Mouse (Mus musculus) liver, adult 2 months (tissue): Measurements from ENCODE around the gene Casp8. TPM values are rescaled to one million over a fixed set of nuclear protein-coding genes. Genes with fewer than 3 reads are reported as not detected.
"Not testable (repeated sequence)": the region's sequence is repeated elsewhere in the genome, so short reads cannot be mapped to it uniquely, and the experiment has no call there.

Experiments
- DNase-seq: peaks from one replicate; pipeline ENCODE4 v3.0.0-alpha.2; 2011; ENCODE audit warnings: low read depth, low spot score; ENCODE audit errors: extremely low read depth
- H3K27ac ChIP-seq: fragments of 200-500 bp; replicated peaks from 2 replicates; pipeline ENCODE4 v1.5.1; 2012; ENCODE audit warnings: low read depth, mild to moderate bottlenecking, control low read depth, inconsistent platforms, low read length; ENCODE audit not compliant: insufficient read depth
- H3K27me3 ChIP-seq: fragments of 200-500 bp; 2 replicates; pipeline ENCODE4 v1.6.1; 2012; ENCODE audit warnings: mild to moderate bottlenecking, moderate library complexity, low read length, inconsistent platforms; ENCODE audit not compliant: control insufficient read depth, insufficient read depth
- H3K36me3 ChIP-seq: fragments of 200-500 bp; 2 replicates; pipeline ENCODE4 v1.6.1; 2012; ENCODE audit warnings: low read length, inconsistent platforms; ENCODE audit not compliant: control insufficient read depth, insufficient read depth
- H3K4me1 ChIP-seq: fragments of 200-500 bp; 2 replicates; pipeline ENCODE4 v1.6.1; 2011; ENCODE audit warnings: low read length; ENCODE audit not compliant: control insufficient read depth, insufficient read depth
- H3K4me3 ChIP-seq: fragments of 200-500 bp; 2 replicates; pipeline ENCODE4 v1.5.1; 2011; ENCODE audit warnings: low read depth, mild to moderate bottlenecking, control low read depth, low read length, moderate library complexity; ENCODE audit not compliant: insufficient read depth
- H3K79me2 ChIP-seq: fragments of 200-500 bp; 2 replicates; pipeline ENCODE4 v1.6.1; 2012; ENCODE audit warnings: inconsistent platforms, mild to moderate bottlenecking, low read length, moderate library complexity; ENCODE audit not compliant: control insufficient read depth, insufficient read depth
- H3K9ac ChIP-seq: fragments of 200-500 bp; 2 replicates; pipeline ENCODE4 v1.6.1; 2012; ENCODE audit warnings: low read depth, mild to moderate bottlenecking, control low read depth, inconsistent platforms, low read length
- CTCF ChIP-seq: fragments of 200-500 bp; IDR thresholded peaks from 2 replicates; pipeline ENCODE4 v1.5.1; 2011; ENCODE audit warnings: low read depth, low read length, control low read depth
- POLR2A ChIP-seq: fragments of 200-500 bp; IDR thresholded peaks from 2 replicates; pipeline ENCODE4 v1.6.1; 2011; ENCODE audit warnings: low read length, control low read depth; ENCODE audit not compliant: insufficient read depth; ENCODE audit errors: extremely low read depth
- WGBS: fragments of 180-500 bp; shearing (Covaris S2); methylation state at CpG from one replicate; pipeline ENCODE4 v1.1.7; 2018; 5-methylcytosine and 5-hydroxymethylcytosine counted together
- polyA plus RNA-seq: library from polyadenylated mRNA; depleted of rRNA; stranded (reverse); fragments of >200 nt; gene quantifications from 2 replicates; pipeline ENCODE4 v1.2.3, GENCODE M21; 2012
- total RNA-seq: library from RNA; depleted of rRNA; stranded (reverse); fragments of >200 nt; gene quantifications from 2 replicates; pipeline ENCODE4 v1.2.3, GENCODE M21; 2014

The Casp8 gene
- total and polyA plus RNA-seq, 2 experiments: 3.9 to 20.1 TPM

DNA sequence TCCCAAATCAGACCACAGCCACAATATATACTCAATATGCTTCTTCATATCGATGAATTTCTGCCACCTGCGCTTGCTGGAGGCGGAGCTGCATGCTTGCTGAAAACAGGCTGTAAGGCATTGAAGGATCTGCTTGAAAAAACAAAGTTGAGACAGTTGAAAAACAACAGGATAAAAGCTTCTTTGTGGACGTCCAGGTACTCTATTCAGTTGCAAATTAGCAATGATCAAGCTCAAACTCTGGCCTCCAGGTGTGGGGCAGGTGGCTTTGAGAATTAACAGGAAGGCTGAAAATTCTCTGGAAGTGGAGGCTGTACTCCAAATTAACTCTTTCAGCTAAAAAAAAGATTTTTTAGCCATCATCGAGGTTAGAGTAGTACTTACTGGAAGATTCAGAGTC, 32.6 kb upstream of the Casp8 start:
- Histone ChIP-seq H3K79me2 (no peaks in the 10 kb centered on the region), H3K4me3 (no peak overlapping the region), H3K4me1 (no peaks in the 10 kb centered on the region), H3K27me3 (no peaks in the 10 kb centered on the region), H3K27ac (no peak overlapping the region), H3K9ac (no peak overlapping the region), H3K36me3 (peaks cover 27% of the 10 kb centered on the region)
- TF ChIP-seq CTCF (no peak), POLR2A (no peak)
- 91% methylated on average over 5 of the region's 5 CpGs for WGBS
- no peak for DNase-seq

DNA sequence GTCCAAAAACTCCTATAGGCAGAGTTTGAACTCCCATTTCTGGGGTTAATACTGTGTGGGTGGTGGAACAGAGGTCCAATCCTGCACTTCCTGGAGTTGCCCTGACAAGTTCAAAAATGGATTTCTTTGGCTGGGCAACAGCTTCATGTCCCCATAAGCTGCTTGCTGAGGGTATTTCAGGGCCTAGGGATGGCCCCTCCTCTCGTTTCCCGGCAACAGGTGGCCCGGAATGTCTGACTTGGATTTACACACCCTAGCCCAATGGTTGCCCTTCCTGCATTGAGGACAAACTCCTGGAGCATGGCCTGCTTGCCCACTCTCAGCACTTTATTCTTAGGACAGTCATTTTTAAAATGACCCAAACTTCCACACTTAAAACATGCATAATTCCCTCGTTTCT, 28.7 kb upstream of the Casp8 start:
- H3K9ac ChIP-seq, H3K79me2 ChIP-seq, H3K27ac ChIP-seq, DNase-seq, H3K27me3 ChIP-seq, H3K4me1 ChIP-seq, H3K36me3 ChIP-seq, H3K4me3 ChIP-seq: not testable (repeated sequence)
- 92% methylated on average over 4 of the region's 4 CpGs for WGBS

DNA sequence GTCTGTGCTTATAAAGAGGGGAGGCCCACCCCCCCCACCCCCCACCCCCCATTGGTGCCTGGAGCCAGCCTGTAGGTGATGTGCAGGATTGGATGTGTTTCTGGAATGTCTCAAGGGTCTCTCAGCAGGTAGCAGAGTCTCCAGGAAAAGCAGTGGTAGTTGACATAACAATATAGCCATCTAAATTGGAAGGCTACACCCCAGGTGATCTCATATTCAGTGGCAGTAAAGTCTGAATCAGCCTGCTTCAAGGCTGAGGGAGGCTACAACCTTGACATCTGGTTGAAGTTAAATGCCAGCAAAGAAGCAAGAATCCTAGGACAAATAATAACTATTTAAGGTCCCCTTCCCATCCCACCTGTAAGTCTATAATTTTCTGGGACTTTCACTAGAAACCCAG, 26.0 kb upstream of the Casp8 start:
- Histone ChIP-seq H3K79me2 (no peaks in the 10 kb centered on the region), H3K36me3 (no peaks in the 10 kb centered on the region), H3K27ac (no peak overlapping the region), H3K9ac (no peak overlapping the region), H3K4me1 (no peaks in the 10 kb centered on the region; the same call in 1 of the 2 replicates), H3K4me3 (no peak overlapping the region), H3K27me3 (no peaks in the 10 kb centered on the region)
- no peak for DNase-seq
- TF ChIP-seq CTCF (no peak), POLR2A (no peak)

DNA sequence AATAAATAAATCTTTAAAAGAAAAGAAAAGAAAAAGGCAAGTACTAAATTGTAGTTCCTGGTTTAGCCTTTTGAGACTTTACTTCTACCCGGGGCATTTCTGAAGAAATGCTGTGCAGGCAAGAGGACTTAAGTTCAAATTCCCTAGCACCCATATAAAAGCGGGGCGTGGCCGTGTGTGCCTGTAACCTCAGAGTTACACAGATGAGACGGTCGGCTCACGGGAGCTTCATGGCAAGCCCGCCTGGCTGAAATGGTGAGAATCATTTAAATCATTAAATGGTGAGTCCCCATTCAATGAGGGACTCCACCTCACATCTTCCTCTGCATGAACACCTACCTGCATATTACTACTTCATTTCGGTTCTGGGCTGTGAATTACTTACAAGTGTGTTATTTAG, 25.5 kb upstream of the Casp8 start:
- WGBS: 55% methylated on average over 9 of the region's 9 CpGs
- H3K4me3 ChIP-seq: no peak overlapping the region
- H3K27ac ChIP-seq: no peak overlapping the region
- H3K79me2 ChIP-seq: no peaks in the 10 kb centered on the region
- H3K4me1 ChIP-seq: peaks cover 2% of the 10 kb centered on the region; the same call in 1 of the 2 replicates
- H3K36me3 ChIP-seq: no peaks in the 10 kb centered on the region
- TF ChIP-seq POLR2A: no peak
- no peak for TF ChIP-seq CTCF
- no peak for DNase-seq
- no peak overlapping the region for H3K9ac ChIP-seq
- H3K27me3 ChIP-seq: no peaks in the 10 kb centered on the region

DNA sequence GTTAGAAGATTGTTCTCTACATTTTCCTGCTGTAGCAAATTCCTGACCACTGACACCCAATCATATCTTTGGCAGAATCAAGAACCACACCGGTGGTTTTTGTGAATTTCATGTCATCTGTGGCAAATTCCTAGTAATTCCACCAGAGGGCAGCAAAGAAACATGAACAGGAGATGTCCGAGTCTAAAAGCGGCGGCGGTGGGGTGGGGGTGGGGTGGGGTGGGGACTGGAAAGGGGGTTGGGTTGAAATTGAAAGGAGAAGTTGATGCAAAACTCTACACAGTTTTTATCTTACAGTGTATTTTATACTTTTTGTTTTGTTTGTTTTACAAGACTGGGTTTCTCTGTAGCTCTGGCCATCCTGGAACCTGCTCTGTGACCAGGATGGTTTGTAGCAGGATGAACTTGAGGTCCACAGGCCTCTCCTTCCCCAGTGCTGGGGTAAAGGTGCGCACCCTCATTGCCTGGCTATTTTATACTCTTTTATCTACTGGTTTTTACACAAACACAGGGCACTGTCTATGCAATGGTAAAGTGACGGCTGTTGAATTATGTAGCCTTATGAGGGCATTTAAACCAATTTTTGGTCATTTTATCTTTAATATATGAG, 25.0 kb upstream of the Casp8 start:
- Histone ChIP-seq H3K27me3 (no peaks in the 10 kb centered on the region), H3K79me2 (no peaks in the 10 kb centered on the region), H3K9ac (no peak overlapping the region), H3K27ac (no peak overlapping the region), H3K36me3 (no peaks in the 10 kb centered on the region), H3K4me1 (peaks cover 2% of the 10 kb centered on the region; the same call in 1 of the 2 replicates), H3K4me3 (no peak overlapping the region)
- DNase-seq: peak; percentile 38
- 24% methylated on average over 7 of the region's 7 CpGs for WGBS
- TF ChIP-seq POLR2A: no peak
- peak; percentile 39 for TF ChIP-seq CTCF

DNA sequence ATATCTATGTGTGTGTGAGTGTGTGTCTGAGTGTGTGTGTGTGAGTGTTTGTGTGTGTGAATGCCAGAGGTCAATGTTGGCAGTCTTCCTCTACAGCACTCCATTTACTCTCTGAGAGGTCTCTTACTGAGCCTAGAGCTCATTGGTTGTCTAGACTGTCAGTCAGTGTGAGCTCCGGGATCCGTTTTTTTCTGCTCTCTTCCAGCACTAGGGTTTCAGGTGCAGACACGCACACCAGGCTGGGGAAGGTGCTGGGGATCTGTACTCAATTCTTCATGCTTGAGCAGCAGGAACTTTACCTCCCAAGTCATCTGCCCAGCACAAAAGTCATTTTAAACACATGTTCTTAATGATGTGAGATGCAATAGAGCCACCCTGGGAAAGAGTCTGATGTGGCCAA, 23.1 kb upstream of the Casp8 start:
- no peak for DNase-seq
- WGBS: 80% methylated on average over 3 of the region's 3 CpGs

More for the DNA sequence above, 23.1 kb upstream of the Casp8 start:
- Histone ChIP-seq H3K4me1 (peaks cover 2% of the 10 kb centered on the region; the same call in 1 of the 2 replicates), H3K27ac (no peak overlapping the region), H3K9ac (no peak overlapping the region), H3K4me3 (no peak overlapping the region), H3K36me3 (no peaks in the 10 kb centered on the region), H3K79me2 (no peaks in the 10 kb centered on the region), H3K27me3 (no peaks in the 10 kb centered on the region)
- no peak for TF ChIP-seq CTCF
- no peak for TF ChIP-seq POLR2A
